Mouse (Mus musculus): ENCODE data around the gene B830017H08Rik. TPM values are rescaled to one million over a fixed set of nuclear protein-coding genes. Genes with fewer than 3 reads are reported as not detected.

B830017H08Rik gene
- not detected in 2 replicates for polyA plus RNA-seq (2015; fragmentation: Nextera tagmentation; extraction: Ambion mirVana)

DNA sequence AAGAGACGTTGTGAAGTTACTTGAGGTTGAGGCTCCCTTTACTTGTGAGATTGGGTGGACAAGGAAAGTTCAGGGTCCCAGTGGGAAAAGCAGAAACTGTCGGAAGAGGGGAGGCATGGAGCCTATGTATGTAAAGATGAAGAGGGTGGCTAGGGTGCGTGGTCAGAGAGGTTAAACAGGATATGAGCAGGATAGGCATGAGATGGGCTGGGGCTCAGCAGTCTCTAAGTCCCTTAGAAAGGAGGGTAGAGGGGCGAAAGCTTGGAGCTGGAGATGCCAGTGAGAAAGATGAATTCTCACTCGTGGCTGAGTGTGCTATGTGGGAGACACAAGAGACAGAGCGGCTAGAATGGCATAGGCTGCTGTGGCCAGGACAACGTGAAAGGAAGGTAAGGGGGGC is at the start of gene B830017H08Rik:
Gene B830017H08Rik, plus strand, starts transcription at position 301 of the 400 bp plus-strand sequence.
- no peak for ATAC-seq (replicated peaks; ENCODE audit: extremely low read depth, insufficient read depth, low FRiP score)
- Histone ChIP-seq H3K27ac (ENCODE audit: low read length) (no peak within 1 kb of the TSS), H3K4me1 (ENCODE audit: control insufficient read depth, insufficient read depth, low read length) (no peaks in the 10 kb centered on the region), H3K27me3 (ENCODE audit: control insufficient read depth, insufficient read depth, low read length) (peaks cover 77% of the 10 kb centered on the region), H3K4me2 (ENCODE audit: low read depth, low read length) (peak within 1 kb of the TSS; percentile 95), H3K9ac (ENCODE audit: low read length) (peak within 1 kb of the TSS; percentile 65), H3K36me3 (ENCODE audit: control insufficient read depth, insufficient read depth) (no peaks in the 10 kb centered on the region), H3K9me3 (replicated peaks; ENCODE audit: control insufficient read depth, low read length) (no peaks in the 10 kb centered on the region), H3K4me3 (ENCODE audit: low read length) (peak within 1 kb of the TSS; percentile 55)
- WGBS = 32% methylated on average over 7 of the region's 7 CpGs

DNA sequence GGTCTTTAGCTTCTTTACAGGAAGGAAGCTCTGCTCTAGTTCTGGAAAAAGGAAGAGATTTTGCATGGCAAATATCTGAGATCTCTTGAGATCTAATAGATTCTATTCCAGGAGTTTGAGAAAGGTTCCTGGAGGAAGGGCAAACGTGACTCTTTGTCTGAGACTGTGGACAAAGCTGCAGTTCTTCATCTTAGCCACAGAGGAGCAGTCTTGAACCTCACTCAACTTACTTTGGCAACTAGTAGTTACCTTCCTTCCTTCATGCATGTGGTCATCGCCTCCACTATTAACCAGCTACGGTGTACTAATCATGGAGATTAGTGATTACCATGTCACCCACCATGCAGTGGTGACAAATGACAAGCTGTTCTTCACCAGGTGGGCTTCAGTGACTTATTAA is 47.6 kb upstream of the B830017H08Rik start:
- Histone ChIP-seq H3K27me3 (ENCODE audit: control insufficient read depth, insufficient read depth, low read length) (no peaks in the 10 kb centered on the region), H3K4me3 (ENCODE audit: low read length) (no peak overlapping the region), H3K36me3 (ENCODE audit: control insufficient read depth, insufficient read depth) (peaks cover 24% of the 10 kb centered on the region), H3K4me1 (ENCODE audit: control insufficient read depth, insufficient read depth, low read length) (no peaks in the 10 kb centered on the region), H3K27ac (ENCODE audit: low read length) (no peak overlapping the region), H3K9me3 (replicated peaks; ENCODE audit: control insufficient read depth, low read length) (no peaks in the 10 kb centered on the region), H3K4me2 (ENCODE audit: low read depth, low read length) (no peak overlapping the region), H3K9ac (ENCODE audit: low read length) (no peak overlapping the region)
- WGBS = 66% methylated on average over 3 of the region's 3 CpGs
- ATAC-seq (replicated peaks; ENCODE audit: extremely low read depth, insufficient read depth, low FRiP score) = no peak

DNA sequence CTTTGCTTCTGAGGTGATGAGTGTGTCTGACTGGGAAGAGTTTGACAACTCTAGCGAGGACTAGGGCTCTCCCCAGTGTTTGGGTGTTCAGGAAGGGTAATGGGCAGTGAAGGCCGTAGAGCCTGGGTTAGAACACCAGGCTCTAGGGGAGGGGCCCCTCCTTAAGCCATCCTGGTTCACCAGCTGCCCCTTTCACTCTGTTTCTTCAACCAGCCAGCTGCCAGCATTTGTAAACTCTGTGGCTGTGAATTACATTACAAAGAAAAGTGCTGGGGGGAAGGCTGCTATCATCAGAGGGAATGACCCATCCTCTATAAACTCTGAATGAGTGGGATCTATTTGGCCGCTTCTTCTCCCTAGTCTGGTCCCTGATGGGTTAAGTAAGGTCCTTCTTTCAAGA is 40.2 kb upstream of the B830017H08Rik start:
- no peaks in the 10 kb centered on the region for H3K9me3 ChIP-seq (replicated peaks; ENCODE audit: control insufficient read depth, low read length)
- no peak for ATAC-seq (replicated peaks; ENCODE audit: extremely low read depth, insufficient read depth, low FRiP score)
- 67% methylated on average over 3 of the region's 3 CpGs for WGBS
- no peak overlapping the region for H3K9ac ChIP-seq (ENCODE audit: low read length)
- H3K4me3 ChIP-seq (ENCODE audit: low read length) = no peak overlapping the region
- H3K27me3 ChIP-seq (ENCODE audit: control insufficient read depth, insufficient read depth, low read length) = peaks cover 7% of the 10 kb centered on the region
- H3K4me1 ChIP-seq (ENCODE audit: control insufficient read depth, insufficient read depth, low read length) = 0 out of 2 replicates have a peak, but pooled peaks cover 2% of the 10 kb centered on the region
- no peak overlapping the region for H3K27ac ChIP-seq (ENCODE audit: low read length)
- H3K36me3 ChIP-seq (ENCODE audit: control insufficient read depth, insufficient read depth) = peaks cover 22% of the 10 kb centered on the region
- no peak overlapping the region for H3K4me2 ChIP-seq (ENCODE audit: low read depth, low read length)

DNA sequence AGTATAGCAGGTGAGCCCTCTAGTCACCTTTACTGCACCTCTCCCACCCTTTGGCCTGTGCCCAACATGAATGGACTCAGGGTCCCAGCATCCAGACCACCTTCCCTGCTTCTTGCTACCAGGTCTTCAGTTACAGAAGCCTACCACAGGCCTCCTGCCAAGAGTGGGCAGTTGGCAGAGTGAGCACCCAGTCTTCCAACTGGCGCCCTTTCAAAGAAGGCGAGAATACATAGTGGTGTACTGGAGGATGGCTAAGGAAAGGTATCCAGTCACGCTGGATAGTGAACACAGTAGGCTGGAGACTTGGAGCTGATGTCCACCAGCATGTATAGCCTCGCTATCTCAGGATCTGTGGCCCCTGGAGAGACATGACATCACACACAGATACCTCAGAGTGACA is 38.9 kb upstream of the B830017H08Rik start:
- 88% methylated on average over 4 of the region's 4 CpGs for WGBS
- Histone ChIP-seq H3K27ac (ENCODE audit: low read length) (no peak overlapping the region), H3K4me1 (ENCODE audit: control insufficient read depth, insufficient read depth, low read length) (peaks cover 5% of the 10 kb centered on the region; the same call in 1 of the 2 replicates), H3K27me3 (ENCODE audit: control insufficient read depth, insufficient read depth, low read length) (peaks cover 15% of the 10 kb centered on the region), H3K36me3 (ENCODE audit: control insufficient read depth, insufficient read depth) (peaks cover 18% of the 10 kb centered on the region), H3K9ac (ENCODE audit: low read length) (no peak overlapping the region), H3K4me2 (ENCODE audit: low read depth, low read length) (no peak overlapping the region), H3K9me3 (replicated peaks; ENCODE audit: control insufficient read depth, low read length) (no peaks in the 10 kb centered on the region), H3K4me3 (ENCODE audit: low read length) (no peak overlapping the region)
- no peak for ATAC-seq (replicated peaks; ENCODE audit: extremely low read depth, insufficient read depth, low FRiP score)

GRCm38 (mm10) chr16:17795643-17796042 is 37.3 kb upstream of the B830017H08Rik start:
- Histone ChIP-seq H3K27ac (ENCODE audit: low read length) (no peak overlapping the region), H3K4me2 (ENCODE audit: low read depth, low read length) (no peak overlapping the region), H3K4me3 (ENCODE audit: low read length) (no peak overlapping the region), H3K36me3 (ENCODE audit: control insufficient read depth, insufficient read depth) (peaks cover 9% of the 10 kb centered on the region; the same call in 1 of the 2 replicates), H3K9ac (ENCODE audit: low read length) (no peak overlapping the region), H3K4me1 (ENCODE audit: control insufficient read depth, insufficient read depth, low read length) (peaks cover 5% of the 10 kb centered on the region; the same call in 1 of the 2 replicates), H3K9me3 (replicated peaks; ENCODE audit: control insufficient read depth, low read length) (no peaks in the 10 kb centered on the region), H3K27me3 (ENCODE audit: control insufficient read depth, insufficient read depth, low read length) (peaks cover 22% of the 10 kb centered on the region)
- 71% methylated on average over 5 of the region's 5 CpGs for WGBS
- ATAC-seq (replicated peaks; ENCODE audit: extremely low read depth, insufficient read depth, low FRiP score) = no peak

DNA sequence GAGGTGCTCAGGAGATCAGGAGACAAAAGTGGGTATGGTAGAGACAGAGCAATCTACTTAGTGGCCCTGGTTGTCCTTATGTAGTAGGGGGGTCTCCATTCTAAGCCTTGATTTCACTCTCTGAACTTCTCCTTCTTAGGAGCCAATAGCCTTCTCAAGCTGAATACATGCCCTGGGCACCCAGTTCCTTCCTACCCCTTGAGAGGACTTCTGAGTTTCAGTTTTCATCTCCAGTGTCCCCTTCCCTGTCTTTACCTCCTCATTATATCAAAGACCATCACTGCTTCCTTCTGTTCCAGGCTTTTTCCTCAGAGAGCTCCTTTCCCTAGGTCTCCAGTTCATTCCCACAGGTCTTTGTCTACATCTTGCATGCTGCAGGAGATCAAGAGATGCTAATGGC is 36.4 kb upstream of the B830017H08Rik start:
- Histone ChIP-seq H3K9ac (ENCODE audit: low read length) (peak overlapping the region; percentile 79), H3K4me1 (ENCODE audit: control insufficient read depth, insufficient read depth, low read length) (peaks cover 5% of the 10 kb centered on the region; the same call in 1 of the 2 replicates), H3K27ac (ENCODE audit: low read length) (peak overlapping the region; percentile 51), H3K4me2 (ENCODE audit: low read depth, low read length) (peak overlapping the region; percentile 81), H3K36me3 (ENCODE audit: control insufficient read depth, insufficient read depth) (peaks cover 5% of the 10 kb centered on the region; the same call in 1 of the 2 replicates), H3K27me3 (ENCODE audit: control insufficient read depth, insufficient read depth, low read length) (peaks cover 28% of the 10 kb centered on the region), H3K9me3 (replicated peaks; ENCODE audit: control insufficient read depth, low read length) (no peaks in the 10 kb centered on the region), H3K4me3 (ENCODE audit: low read length) (peak overlapping the region; percentile 61)
- no peak for ATAC-seq (replicated peaks; ENCODE audit: extremely low read depth, insufficient read depth, low FRiP score)

GRCm38 (mm10) chr16:17796971-17797811 is 35.7 kb upstream of the B830017H08Rik start, which contains the start of gene Scarf2:
Gene Scarf2, plus strand, starts transcription at chr16:17797282.
- ATAC-seq (replicated peaks; ENCODE audit: extremely low read depth, insufficient read depth, low FRiP score) = peak; percentile 38
- Histone ChIP-seq H3K4me3 (ENCODE audit: low read length) (peak within 1 kb of the TSS; percentile 61), H3K36me3 (ENCODE audit: control insufficient read depth, insufficient read depth) (peaks cover 5% of the 10 kb centered on the region; the same call in 1 of the 2 replicates), H3K9me3 (replicated peaks; ENCODE audit: control insufficient read depth, low read length) (no peaks in the 10 kb centered on the region), H3K4me1 (ENCODE audit: control insufficient read depth, insufficient read depth, low read length) (peaks cover 8% of the 10 kb centered on the region), H3K9ac (ENCODE audit: low read length) (peak within 1 kb of the TSS; percentile 79), H3K4me2 (ENCODE audit: low read depth, low read length) (peak within 1 kb of the TSS; percentile 81), H3K27ac (ENCODE audit: low read length) (peak within 1 kb of the TSS; percentile 64), H3K27me3 (ENCODE audit: control insufficient read depth, insufficient read depth, low read length) (peaks cover 35% of the 10 kb centered on the region)
- WGBS = 3% methylated on average over 78 of the region's 81 CpGs

- no peaks in the 10 kb centered on the region for H3K9me3 ChIP-seq (replicated peaks; ENCODE audit: control insufficient read depth, low read length)
- H3K27me3 ChIP-seq (ENCODE audit: control insufficient read depth, insufficient read depth, low read length) = peaks cover 41% of the 10 kb centered on the region
- peak overlapping the region; percentile 81 for H3K4me2 ChIP-seq (ENCODE audit: low read depth, low read length)
- H3K4me1 ChIP-seq (ENCODE audit: control insufficient read depth, insufficient read depth, low read length) = peaks cover 15% of the 10 kb centered on the region
- 5% methylated on average over 29 of the region's 29 CpGs for WGBS
- H3K36me3 ChIP-seq (ENCODE audit: control insufficient read depth, insufficient read depth) = no peaks in the 10 kb centered on the region
- H3K9ac ChIP-seq (ENCODE audit: low read length) = peak overlapping the region; percentile 79
- ATAC-seq (replicated peaks; ENCODE audit: extremely low read depth, insufficient read depth, low FRiP score) = peak; percentile 18; the same call in 1 of the 2 replicates
- H3K4me3 ChIP-seq (ENCODE audit: low read length) = peak overlapping the region; percentile 61
- peak overlapping the region; percentile 64 for H3K27ac ChIP-seq (ENCODE audit: low read length)
Observed at GRCm38 (mm10) chr16:17797812-17798311, 35.1 kb upstream of the B830017H08Rik start.
